Mouse (Mus musculus) Patski (cell line): ENCODE results near the gene Sept5. TPM values are rescaled to one million over a fixed set of nuclear protein-coding genes. Genes with fewer than 3 reads are reported as not detected.

Experiments
- ATAC-seq: fragments of 100-300 bp; one replicate; pipeline ENCODE4 v1.8.0; 2021
- CTCF ChIA-PET: fragments of 350-600 bp; sonication (Branson Sonifier 250); formaldehyde crosslinking; loops from one replicate; lab custom pipeline; 2022; ENCODE audit warnings: inconsistent platforms; lab: Charles Lee
- POLR2A ChIA-PET: fragments of 350-600 bp; sonication (Branson Sonifier 250); formaldehyde crosslinking; loops from one replicate; lab custom pipeline; 2022; ENCODE audit warnings: antibody characterized with exemption, inconsistent platforms; lab: Charles Lee
- DNase-seq: peaks from one replicate; pipeline ENCODE4 v3.0.0-alpha.2; 2011; ENCODE audit warnings: low read depth, low spot score
- H3K27me3 ChIP-seq: fragments of 371-371 bp; one replicate; pipeline ENCODE4 v1.5.1; 2021
- CTCF ChIP-seq: fragments of 100-300 bp; IDR thresholded peaks from one replicate; pipeline ENCODE4 v1.5.1; 2021
- in situ Hi-C: fragments of 300-500 bp; cut with MboI; formaldehyde crosslinking; loops from 3 replicates; pipeline ENCODE4 v1.11.1; 2018; ENCODE audit warnings: low pct_unique_long_range_greater_than_20kb, mixed read lengths
- polyA plus RNA-seq: library from polyadenylated mRNA; unstranded; gene quantifications from one replicate; pipeline ENCODE4 v1.2.3, GENCODE M21; 2021

Sept5 gene
- polyA plus RNA-seq, 1 experiment from 2014 or later = 28.2 TPM

DNA sequence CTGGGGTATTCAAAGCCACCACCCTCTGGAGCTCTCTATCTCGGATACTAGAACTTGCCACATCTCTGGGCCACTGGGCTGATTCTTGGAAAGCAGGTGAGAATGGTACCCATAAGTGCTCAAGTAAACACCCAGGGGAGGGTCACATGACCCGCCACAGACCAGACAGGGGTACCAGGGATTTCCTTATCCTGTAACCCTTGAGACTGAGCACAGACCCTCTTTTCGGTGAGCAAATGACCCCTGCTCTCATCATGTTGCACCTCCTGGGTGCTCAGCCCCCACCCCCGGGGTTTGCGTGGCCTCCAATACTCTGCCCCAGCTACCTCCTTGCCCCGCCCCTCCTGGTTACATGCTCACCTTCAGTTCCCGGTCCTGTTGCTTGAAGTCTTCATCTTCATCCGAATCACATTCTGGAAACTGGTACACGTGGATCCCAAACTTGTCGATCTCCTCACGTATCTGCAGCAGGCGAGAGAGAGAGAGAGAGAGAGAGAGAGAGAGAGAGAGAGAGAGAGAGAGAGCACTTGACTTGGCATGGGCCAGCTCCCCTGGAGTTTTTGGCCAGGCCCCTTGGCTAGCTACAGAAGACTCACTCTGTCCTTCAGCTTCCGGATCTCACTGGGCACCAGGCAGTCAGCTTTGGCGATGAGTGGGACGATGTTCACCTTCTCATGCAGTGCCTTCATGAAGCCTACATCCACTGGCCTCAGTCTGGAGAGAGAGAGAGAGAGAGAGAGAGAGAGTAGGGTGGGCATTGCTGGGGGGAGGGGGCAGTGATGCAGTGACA is 5.8 kb downstream of the Sept5 start:
- ChIA-PET CTCF (no interaction called here), POLR2A (interaction anchor here (0.6 kb wide), 1 partner anchor 117 kb away, joined by 3 read pairs; no protein-coding TSS in a partner anchor)
- DNase-seq (no peak), ATAC-seq (no peak)
- in situ Hi-C loops = no loop called here
- TF ChIP-seq CTCF = no peak
- H3K27me3 ChIP-seq = no peaks in the 10 kb centered on the region

DNA sequence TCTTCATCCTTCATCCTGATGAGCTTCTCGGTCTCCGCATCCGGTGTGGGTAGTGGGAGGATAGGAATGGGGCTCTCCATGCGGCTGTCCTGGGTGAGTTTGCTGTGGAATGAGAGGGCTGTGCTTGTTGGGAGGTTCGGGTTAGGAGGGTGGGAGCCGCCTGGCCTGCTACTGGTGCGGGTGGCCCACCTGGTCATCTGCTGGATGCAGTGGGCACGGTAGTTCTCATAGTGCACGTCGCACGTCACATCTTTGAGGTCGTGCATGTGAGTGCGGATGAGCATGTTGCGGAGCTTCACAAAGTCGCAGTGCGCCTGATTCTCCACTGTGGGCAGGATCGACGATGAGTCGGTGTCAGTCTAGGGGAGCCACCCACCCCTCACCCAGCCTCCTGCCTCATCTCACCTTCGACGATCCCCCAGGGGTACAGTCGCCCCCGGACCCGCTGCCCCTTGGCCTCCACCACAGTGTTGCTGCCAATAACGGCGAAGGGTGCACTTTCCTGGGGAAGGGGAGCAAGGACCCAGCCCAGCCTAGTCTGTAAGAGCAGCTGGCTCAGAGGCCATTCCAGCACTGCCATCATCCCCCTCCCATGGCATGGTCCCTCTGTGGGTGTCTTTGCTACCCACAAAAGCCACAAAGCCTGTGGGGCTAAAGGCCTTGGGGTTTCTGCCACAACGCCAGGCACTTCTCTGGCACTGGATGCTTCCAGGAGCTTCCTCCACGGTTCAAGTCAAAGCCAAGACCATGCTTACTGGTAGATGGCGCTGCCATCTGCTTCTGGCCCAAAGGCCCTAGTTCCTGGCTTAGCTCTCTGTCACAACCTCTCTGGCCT is 6.6 kb downstream of the Sept5 start:
- ChIA-PET POLR2A (no interaction called here), CTCF (no interaction called here)
- no peak for DNase-seq
- no peak for TF ChIP-seq CTCF
- in situ Hi-C loops = no loop called here
- H3K27me3 ChIP-seq = no peaks in the 10 kb centered on the region
- no peak for ATAC-seq

DNA sequence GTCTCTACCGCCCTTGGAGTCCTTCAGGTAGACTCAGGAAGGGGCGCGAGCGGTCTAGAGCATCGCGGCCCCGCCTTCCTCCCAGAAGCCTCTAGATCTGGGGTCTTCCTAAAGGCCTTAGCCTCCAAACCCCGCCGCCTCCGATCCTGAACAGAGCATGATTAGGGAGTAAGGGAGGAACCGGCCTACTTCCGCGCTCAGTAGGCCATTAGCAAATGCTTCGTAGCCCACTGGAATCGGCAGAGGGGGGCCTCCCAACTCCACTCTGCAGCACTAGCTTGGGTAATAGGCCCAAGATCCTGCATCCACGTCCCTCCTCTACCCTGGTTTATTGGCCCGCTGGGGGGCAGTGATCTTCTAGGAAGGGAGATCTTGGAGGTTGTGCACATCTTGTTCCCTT is 7.7 kb downstream of the Sept5 start, which contains the start of gene Gp1bb:
Gene Gp1bb (minus strand): TSS at position 385 of the 400 bp plus-strand sequence.
- no peak for TF ChIP-seq CTCF
- H3K27me3 ChIP-seq = no peaks in the 10 kb centered on the region
- ATAC-seq = no peak
- CTCF ChIA-PET = no interaction called here
- in situ Hi-C loops = no loop called here
- POLR2A ChIA-PET = no interaction called here
- DNase-seq = no peak

DNA sequence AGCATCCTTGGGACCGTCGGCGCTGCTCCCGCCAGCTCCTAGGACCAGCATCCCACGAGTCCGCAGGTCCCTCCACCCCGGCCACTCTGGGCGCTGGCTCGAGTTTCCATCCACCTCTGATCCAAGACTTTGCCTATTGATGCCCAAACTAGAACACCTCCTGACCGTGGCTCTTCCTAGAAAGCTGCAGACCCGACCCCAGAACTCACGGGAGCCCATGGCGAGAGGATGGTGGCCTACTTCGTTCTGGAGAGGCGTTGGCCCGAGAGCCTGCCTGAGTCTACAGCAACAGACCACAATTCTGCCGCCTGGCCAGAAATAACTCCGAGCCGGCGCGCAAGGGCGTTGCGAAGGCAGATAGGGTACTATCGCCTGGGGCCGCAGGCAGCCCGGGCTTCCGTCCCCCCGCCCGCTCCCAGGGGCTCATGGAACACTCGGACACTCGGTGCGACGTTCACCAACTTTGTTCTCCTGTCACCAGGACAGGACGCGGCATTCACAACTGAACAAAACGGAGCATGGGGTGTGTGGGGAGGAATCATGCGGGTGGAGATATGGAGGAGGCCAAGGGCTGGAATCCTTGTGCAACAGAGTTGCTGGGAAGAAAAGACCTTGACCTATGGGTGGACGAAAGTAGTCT is 8.3 kb downstream of the Sept5 start:
- TF ChIP-seq CTCF = no peak
- DNase-seq (no peak), ATAC-seq (no peak)
- ChIA-PET POLR2A (no interaction called here), CTCF (no interaction called here)
- no peaks in the 10 kb centered on the region for H3K27me3 ChIP-seq
- in situ Hi-C loops = no loop called here

DNA sequence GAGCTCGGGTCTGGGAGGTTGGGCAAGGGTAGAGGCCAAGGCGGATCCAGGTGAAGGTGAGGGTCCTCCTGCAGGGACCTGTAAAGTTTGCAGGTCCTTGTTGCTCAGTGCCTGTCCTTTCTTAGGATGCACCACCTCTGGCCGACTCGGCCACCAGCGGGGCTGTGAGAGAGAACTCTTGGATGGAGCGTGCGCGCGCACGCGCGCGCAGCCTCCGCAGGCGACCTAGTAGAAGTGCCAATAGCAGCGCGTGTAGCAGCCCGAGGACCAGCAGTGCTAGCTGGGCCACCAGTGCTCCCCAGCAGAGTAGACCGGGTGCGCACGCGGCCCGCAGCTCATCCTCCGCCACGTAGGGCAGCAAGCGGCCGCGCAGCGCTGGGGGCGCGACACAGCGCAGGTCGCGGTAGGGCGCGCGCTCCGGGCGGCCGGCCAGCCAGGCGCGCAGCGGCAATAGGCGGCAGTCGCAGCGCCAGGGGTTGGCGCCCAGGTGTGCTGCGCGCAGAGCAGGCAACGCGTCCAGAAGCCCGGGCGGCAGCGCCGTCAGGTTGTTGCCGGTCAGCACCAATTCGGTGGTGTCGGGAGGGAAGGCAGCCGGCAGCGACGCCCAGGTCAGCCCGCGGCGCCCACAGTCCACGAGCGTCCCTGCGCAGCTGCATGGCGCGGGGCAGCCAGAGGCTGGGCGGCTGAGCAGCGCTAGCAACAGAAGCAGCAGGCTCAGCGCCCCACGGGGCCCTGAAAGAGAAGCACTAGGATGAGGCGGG is 9.0 kb downstream of the Sept5 start:
- no peak for TF ChIP-seq CTCF
- POLR2A ChIA-PET = no interaction called here
- ATAC-seq = no peak
- no peaks in the 10 kb centered on the region for H3K27me3 ChIP-seq
- DNase-seq = no peak
- in situ Hi-C loops = no loop called here
- CTCF ChIA-PET = interaction anchor here (0.6 to 1.7 kb wide), 3 partner anchors 12 to 177 kb away, joined by 3 to 4 read pairs (median 3); no protein-coding TSS in a partner anchor

DNA sequence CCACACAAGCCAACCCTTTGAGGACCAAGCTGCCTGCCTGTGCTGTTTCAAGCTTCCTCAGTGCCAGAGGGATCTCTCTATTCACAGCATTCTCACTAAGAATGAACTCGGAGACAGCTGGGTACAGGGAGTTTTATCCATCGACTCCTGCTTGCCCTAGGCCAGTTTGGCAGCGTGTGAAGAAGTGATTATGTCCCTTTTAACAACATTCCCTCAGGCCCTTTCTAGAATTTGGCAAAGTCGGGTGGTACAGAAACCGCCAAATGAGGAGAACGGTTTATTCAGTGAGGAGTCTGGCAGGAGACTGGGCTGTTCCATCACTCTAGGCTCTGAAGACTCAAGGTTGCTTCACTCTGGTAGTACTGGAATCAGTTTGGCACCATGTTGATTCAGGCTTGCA is 9.6 kb downstream of the Sept5 start:
- in situ Hi-C loops = no loop called here
- ATAC-seq = no peak
- ChIA-PET CTCF (interaction anchor here (0.6 to 1.7 kb wide), 3 partner anchors 12 to 177 kb away, joined by 3 to 4 read pairs (median 3); no protein-coding TSS in a partner anchor), POLR2A (no interaction called here)
- DNase-seq = no peak
- H3K27me3 ChIP-seq = no peaks in the 10 kb centered on the region
- TF ChIP-seq CTCF = no peak

DNA sequence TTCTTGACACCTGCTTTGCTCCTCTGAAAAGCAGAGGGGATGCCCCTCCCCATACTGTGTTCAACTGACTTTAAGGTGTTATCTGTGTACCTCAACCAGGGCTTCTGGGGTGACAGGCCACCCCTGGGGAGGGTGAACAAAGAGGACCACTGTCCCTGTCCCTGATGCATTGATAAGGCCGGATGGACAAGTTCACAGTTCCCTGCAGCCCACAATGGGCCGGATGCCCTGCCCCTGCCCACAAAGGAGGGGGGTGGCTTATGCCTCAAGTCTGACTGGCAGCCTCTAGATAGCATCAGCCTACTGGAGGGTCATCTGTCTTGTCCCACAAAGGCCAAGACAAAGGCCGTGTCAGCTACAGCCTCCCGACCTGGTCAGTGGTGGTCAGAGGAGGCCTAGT is 10.6 kb downstream of the Sept5 start:
- DNase-seq (no peak), ATAC-seq (no peak)
- ChIA-PET CTCF (interaction anchor here (1.2 to 3.9 kb wide), 5 partner anchors 14 to 274 kb away, joined by 3 to 47 read pairs (median 5); no protein-coding TSS in a partner anchor), POLR2A (no interaction called here)
- in situ Hi-C loops = loop anchor here (5.0 kb wide), 1 partner anchor 177 kb away; no protein-coding TSS in a partner anchor
- no peak for TF ChIP-seq CTCF
- no peaks in the 10 kb centered on the region for H3K27me3 ChIP-seq

DNA sequence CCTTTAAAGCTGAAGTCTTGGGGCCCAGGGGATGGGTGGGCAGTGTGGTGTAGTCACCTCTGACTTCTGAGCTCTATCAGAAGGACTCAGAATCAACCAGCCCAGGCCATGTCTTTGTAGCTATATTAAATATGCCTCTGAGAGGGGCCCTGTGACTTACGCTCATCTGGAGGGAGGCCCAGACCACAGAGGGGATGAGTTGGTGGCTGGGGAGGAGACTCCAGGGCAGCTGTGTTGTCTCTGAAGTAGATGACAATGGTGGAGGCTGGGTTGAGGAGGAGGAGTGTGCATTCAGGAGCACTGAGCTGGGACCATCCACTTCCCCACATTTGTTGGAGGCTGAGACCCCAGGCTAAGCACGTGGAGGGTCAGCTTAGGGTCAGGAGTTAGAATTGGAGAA is 11.5 kb downstream of the Sept5 start:
- CTCF ChIA-PET = interaction anchor here (0.7 to 3.9 kb wide), 16 partner anchors 10 to 285 kb away, joined by 3 to 47 read pairs (median 5); partner anchors contain the start of genes Arvcf and Tango2

DNA sequence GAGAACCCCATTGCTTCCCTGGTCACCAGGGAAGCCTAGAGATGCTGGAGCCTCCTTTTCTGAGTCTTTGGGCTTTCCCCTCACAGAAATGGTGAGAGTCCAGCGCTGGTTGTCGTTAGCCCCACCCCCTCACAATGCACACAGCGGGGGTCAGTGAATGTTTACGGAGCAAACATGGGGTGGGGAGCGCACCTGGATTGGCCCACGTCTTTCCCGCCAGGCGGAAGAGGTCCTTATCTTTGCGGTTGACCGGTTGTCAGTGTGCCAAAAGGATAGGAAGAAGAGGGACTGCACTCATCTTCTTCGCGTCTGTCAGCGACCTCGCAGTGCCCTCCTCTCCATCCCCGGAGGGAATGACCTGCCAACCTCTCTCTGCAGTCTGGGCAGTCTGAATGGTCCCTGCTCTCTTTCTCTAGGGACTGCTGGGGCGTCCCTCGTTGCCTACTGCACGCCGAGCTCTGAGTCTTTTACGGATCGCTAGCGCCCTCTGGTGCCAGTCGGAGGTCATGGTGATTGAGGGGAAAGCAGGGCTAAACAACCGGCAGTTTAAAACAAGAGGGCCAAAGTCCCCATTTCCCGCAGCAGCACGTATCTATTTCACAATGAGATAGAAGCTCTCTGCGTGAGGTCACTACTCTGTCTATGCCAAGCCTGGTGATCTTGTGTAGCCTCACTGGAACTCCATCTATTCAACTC is 12.2 kb downstream of the Sept5 start:
- in situ Hi-C loops = loop anchor here (5.0 kb wide), 1 partner anchor 175 kb away; no protein-coding TSS in a partner anchor
- POLR2A ChIA-PET = interaction anchor here (1.1 to 1.2 kb wide), 2 partner anchors 270 to 273 kb away, joined by 3 to 6 read pairs; no protein-coding TSS in a partner anchor
- no peaks in the 10 kb centered on the region for H3K27me3 ChIP-seq
- ATAC-seq (peak; percentile 62), DNase-seq (peak; percentile 38)
- no peak for TF ChIP-seq CTCF
- CTCF ChIA-PET = interaction anchor here (0.7 to 3.9 kb wide), 14 partner anchors 9 to 284 kb away, joined by 3 to 47 read pairs (median 5); partner anchors contain the start of genes Arvcf and Tango2

More for the DNA sequence above, 11.5 kb downstream of the Sept5 start:
- POLR2A ChIA-PET = interaction anchor here (1.1 to 1.2 kb wide), 2 partner anchors 271 to 273 kb away, joined by 3 to 6 read pairs; no protein-coding TSS in a partner anchor
- no peak for ATAC-seq
- no peak for DNase-seq
- TF ChIP-seq CTCF = no peak
- H3K27me3 ChIP-seq = no peaks in the 10 kb centered on the region
- in situ Hi-C loops = loop anchor here (5.0 kb wide), 1 partner anchor 176 kb away; no protein-coding TSS in a partner anchor
